Mouse (Mus musculus): ENCODE measurements around the gene Gm20837. TPM values are rescaled to one million over a fixed set of nuclear protein-coding genes. Genes with fewer than 3 reads are reported as not detected.

Gene Gm20837
- polyA plus RNA-seq (2015; fragmentation: Nextera tagmentation; extraction: Ambion mirVana), result not detected in 2 replicates

DNA sequence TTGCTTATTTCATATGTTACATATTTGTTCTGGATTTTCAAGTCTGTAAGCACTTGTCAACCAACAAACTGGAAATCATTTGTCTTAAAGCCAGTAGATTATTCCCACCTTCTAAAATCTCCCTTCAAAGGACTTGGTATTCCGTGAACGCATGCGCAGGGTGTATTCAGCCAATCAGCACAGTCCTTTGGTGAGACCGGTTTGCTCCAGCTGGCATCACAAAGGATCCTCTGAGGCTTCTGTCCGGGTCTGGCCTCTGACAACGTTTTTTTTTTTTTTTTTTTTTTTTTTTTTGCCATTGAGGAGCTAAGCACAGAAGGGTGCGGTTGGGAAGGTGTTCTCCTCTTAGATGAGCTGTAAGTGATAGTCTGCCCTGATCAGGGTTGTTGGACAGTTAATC lies at the start of gene Gm20837:
TSS of gene Gm20837 (plus strand) at position 301 of the 400 bp plus-strand sequence.

